Mouse (Mus musculus) heart, postnatal 36 days (tissue): ENCODE measurements at regions not wholly inside any gene's neighbourhood (a gene's known extent, or its start where the extent isn't known, plus 50 kb on each side); places are given as distances from the start of the nearest gene placed in this dataset.

Experiments
- DNase-seq, 2 experiments: peaks; one replicate each; pipeline ENCODE4 v3.0.0; 2021 to 2022
- intact Hi-C: fragments of 180-260 bp; cut with DNase I; formaldehyde crosslinking; loops from one replicate; pipeline ENCODE4 v1.15.1; 2025

DNA sequence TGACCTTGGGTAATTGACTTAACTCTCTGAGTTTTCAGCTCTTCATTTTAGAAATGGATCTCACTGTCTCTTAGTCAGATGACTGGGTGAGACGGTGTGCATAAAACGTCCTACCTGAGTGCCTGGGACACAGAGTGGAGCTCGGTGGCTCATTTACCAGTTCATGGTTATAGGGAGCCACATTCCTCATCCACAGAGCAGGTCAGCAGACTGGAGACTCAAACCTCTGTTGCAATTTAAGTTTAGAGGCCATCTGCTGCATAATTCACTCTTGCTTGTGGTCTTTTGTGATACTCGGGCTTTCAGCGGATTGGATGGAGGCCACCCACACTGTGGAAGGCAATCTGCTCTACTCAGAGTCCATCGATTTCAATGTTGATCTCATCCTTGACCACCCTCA, 343.8 kb upstream of the Kif2a start:
- DNase-seq, result no peak
- intact Hi-C loops, result no loop called here

DNA sequence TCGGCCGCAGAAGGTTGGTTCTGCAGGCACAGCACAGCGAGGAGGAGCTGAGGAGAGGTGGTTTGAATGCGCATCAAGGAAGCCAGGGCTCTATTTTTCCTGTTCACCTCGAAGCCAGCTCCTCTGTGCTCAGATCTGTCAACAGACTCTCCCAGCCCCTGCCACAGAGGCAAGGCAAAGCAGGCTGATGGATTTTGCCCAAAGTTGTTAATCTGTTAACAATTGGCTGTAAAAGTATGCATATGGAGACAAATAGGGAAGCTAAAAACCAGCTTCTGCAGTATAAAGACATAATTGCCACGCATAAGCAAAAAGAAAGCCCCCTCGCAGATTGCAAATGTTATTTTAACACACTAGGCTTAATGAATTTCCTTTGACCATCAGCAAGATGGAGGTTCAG, 343.3 kb upstream of the Kif2a start:
- no peak for DNase-seq
- intact Hi-C loops, result no loop called here

DNA sequence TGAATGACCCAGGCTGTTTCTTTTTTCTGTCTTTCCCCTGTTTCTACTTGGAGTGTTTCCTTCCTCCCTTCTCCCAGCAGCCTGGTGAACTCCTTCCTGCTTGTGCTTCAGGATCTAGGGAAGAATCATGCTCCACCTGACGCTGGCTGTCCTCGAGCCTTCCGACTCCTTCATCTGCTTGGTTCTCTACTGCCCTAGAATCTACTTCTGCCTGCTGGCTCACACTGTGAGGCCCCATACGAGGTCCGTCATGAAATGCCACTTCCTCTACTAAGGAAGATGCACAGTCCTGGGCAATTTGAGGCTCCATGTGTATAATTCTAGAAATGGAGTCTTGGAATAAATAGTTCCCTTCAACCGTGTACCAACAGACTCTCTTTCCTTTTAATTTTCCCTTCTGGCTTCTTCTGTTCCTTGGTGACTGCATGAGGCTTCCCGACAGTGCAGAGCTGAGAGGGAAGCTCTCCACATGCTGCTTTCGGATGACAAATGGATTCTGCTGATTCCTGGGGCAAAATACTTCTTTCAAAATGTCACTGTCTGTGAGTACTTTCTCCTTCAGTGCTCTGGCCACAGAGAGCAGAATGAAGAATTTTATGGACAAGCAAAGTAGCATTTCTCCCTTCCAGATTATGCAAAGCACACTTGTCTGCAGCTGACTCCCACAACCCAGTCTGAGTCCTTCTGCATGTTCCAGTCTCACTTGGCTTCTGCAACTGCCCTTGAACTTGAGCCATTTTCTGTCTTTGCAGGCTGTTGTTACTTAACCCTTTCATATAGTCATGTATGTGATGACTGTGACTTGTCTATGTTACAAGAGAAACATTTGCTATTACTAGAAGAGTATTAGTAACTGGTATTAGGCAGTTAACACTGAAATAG, 341.1 kb upstream of the Kif2a start:
- peak in 1 of 2 experiments; percentile 4 for DNase-seq
- intact Hi-C loops, result no loop called here

DNA sequence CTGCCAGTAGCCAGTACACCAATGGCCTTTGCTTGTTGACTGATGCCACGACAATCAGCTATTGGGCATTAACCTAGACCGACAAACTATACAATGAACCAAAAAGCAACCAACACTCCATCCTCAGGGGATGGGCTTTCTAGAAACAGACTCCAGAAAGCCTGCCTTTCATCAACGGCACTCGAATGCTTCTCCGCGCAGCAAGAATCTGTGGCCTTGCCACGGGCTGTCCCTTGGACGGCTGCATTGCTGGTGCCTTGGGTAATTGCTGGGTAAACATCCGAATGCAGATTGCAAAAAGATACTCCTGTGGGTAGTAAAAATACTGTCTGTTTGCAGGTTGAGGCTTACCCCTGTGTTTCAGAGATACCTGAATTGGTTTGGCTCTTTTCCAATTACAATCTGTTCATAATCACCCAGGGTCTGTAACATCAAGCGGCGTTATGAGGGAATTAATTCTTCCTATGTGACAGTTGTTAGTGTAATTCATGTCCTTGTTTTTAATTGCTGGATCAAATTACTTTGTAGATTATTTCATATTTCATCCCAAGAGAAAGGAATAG, 319.0 kb upstream of the Kif2a start:
- intact Hi-C loops, result no loop called here

DNA sequence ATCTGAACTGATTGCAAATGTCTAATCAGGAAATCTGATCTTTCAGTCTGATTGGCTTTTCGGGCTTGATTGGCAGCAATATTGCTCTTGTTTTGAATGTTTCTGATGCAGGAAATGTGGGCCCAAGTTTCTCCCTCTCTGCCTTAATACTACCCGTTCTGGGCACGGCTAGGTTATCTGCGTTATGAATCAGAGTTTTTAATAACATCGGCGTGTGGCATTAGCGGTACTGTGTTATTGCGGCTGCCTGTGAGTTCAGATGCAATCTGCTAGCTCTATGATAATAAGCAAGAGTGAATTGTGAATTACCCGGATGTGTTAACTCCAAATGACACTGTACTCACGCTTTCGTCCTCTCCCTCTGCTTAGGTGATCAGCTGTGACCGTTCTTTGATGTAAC, 316.2 kb upstream of the Kif2a start:
- intact Hi-C loops, result no loop called here
- DNase-seq, result no peak

More for the DNA sequence above, 319.0 kb upstream of the Kif2a start:
- DNase-seq, result no peak

DNA sequence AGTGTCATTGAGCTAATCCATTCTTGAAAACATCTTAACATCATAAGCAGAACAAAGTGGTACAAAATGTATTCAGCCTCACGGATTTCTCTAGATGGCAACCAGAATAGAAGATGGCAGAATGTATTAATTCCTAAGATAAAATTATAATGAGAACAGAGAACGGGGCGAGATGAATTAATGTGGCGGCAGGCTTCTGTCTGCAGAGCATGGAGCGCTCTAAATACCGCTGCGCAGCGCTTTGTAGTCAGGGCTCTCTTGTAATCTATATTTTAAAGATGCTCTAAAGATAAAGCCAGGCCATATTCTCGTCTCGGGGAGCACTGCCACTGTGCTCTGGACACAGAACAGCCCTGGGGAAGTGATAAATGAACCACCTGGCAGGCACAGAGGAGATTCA, 315.2 kb upstream of the Kif2a start:
- no peak for DNase-seq
- intact Hi-C loops, result no loop called here

DNA sequence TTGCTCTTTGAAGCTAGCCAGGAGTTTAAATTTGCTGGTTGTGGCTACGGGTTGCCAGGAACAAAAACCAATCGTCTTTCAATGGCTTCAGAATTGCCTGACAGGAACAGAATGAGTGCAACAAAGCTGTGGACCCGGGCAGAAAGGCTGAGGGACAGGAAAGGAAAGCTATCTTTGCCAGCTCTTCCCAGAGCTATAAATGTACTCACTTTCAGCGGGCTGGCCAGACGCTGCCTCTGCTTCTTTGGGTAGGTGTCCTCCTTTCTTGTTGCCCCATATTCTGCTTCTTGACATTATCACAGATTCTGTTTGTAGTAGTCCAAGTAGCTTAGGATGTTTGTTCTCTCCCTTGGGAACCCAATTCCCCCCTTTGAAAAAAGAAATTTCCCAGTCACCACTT, 307.4 kb upstream of the Kif2a start:
- DNase-seq, result no peak
- intact Hi-C loops, result loop anchor here (5.0 to 10.0 kb wide), 3 partner anchors 595 to 995 kb away; partner anchors contain the start of gene Smim15

DNA sequence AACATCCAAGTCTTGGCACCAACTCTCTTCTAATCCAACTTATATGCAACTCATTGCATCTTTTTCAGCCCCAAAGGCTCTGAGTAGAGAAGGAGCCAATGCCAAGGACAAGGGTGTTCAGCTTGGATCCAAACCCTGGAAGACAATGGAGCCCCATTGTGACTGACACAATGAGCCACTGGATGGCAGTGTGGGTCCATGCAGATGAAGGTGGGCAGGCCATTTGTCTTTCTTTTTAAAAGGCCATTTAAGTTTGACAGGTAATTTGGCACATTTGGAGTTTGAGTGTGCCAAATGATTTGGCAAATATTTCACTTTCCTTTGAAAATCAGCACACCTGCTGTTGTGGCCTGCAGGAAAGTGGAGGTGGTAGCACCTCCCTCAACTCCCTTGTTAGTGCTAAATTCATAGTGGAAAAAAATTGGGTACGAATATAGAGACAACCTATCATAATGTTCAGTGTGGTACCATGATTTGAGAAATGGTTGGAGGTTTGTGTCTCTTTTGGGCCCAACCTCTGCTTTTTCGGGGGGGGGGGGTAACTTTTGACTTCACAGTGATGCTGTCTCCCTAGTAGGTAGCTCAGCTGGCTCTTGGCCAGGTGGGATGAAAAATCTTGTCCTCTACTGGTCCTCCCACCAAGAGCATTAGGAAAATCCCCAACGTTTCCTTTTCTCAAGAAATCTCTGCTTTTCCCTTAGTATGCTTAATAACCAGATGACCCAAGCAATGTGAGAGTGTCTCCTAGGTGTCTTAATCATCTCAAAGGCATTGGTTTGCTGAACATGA, 304.0 kb upstream of the Kif2a start:
- intact Hi-C loops, result loop anchor here (1.0 to 10.0 kb wide), 4 partner anchors 599 to 999 kb away; partner anchors contain the start of gene Smim15
- peak; percentile 44 to 63 for DNase-seq

DNA sequence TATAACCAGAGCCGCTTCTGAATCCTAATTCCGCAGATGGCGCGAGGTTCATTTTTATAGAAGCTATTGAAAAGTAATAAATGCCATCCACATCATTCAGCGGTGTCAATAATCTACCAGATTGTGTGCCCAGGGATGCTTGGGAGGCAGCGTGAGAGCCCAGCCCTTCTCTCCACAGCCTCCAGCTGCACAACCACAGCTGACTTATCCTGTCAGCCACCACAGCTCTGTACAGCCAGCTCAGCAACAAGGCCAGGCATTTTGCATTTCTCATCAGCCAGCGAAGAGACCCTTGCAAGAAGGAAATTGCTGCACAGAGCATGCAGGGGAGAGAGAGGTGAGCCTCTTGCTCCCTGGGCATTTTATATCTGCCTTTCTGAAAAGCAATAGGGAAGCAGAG, 292.8 kb upstream of the Kif2a start:
- no peak for DNase-seq
- intact Hi-C loops, result no loop called here

DNA sequence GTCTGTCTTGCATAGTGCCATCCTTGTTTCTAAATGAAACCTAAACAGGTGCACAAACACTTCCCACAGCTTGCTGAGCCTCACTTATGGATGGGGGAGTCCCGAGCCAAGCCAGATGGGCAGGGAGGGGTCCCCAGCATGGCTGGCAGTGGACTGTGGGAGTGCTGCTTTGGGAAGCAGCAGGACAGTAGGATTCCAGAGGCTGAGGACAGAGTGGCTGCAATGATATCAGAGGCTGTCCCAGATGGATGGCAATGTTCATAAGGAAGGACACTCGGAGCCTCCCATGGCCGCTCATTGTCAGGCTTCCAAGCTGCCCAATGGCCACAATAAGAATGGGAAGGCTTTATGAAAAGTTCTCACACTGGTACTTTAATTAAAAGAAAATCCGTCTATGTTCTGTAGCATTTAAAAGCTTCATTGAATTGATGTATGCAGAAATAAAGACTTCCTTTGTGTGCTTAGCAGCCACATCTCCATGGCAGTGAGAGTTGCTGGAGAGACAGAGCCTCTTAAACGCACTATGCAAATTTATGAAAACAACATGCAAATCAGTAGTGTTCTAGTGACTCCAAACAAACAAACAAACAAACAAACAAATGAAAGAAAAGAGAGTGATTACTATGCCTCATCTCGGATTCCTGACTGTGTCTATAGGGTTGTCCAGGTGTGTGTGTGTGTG, 287.2 kb upstream of the Kif2a start:
- DNase-seq, result no peak
- intact Hi-C loops, result no loop called here

DNA sequence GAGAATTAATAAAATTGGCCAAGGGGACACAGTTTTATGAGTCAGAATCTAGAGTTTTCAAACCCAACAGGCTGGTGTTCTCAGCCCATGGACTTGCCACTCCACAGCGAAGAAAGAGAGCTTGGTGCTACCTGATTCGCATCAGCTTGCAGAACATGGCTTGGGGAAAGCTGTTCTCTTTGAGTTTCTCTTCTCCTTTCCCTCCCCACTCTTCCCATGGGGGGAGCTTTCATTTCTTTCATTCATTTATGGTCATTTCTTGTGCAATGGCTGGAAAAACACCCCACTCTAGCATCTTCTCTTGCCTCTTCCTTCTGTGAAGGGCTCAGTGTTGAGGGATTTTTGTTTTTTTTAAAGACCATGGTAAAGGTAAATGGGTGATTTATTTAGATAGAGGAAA, 286.5 kb upstream of the Kif2a start:
- DNase-seq, result no peak
- intact Hi-C loops, result no loop called here

DNA sequence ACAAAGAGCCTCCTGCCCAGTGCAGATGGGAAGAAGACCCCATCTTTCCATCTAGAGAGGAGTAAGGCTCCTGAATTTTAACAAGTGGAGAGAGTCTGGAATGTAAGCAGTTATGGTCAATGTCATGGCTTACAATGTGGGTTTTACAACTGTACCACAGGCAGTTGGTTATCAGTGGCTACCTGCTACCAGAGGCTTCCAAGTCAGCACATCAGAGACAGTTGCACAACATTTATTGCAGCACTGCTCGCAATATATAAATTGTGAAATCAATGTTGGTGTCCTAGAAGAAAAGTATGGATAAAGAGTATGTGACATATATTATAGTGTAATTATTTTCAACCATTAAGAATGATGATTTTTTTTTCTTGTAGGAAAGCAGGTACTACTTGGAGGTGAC, 285.0 kb upstream of the Kif2a start:
- intact Hi-C loops, result no loop called here

DNA sequence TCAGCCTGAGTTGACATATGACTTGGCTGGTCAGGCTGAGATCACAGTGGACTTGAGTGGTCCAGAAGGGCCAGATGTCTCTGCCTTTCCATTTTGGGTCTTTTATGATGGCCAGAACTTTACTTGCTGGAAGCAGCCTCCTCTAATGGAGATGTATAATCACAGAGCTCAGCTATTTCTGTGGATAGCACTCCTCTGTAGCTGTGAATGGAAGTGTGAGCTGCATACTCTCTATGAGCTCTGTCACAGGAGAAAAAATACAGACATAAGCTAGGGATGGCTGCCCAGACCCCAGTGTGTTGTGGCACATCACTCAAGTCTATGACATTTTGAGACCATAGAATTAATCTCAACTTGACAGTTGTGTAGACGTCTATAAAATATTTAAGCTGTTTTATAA, 284.3 kb upstream of the Kif2a start:
- intact Hi-C loops, result no loop called here

More for the DNA sequence above, 285.0 kb upstream of the Kif2a start:
- DNase-seq, result no peak

DNA sequence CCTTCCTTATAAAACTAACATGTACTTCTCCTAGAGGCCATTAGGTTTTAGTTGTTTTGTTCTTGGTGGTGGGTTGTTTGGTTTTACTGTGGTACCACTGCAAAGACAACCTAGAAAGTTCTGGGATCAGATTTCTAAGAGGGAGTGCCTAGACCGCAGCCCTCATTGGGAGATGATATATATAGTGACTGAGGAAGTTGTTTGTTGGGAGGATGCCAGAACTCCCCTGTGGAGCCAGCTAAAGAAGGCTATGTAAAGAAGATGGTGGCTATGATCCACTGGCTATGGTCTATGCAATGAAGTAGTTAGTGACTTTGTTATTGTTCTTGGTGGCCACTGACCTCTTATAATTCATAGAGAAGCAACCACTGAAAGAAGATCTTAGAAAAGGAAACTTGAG, 283.8 kb upstream of the Kif2a start:
- no peak for DNase-seq
- intact Hi-C loops, result no loop called here

More for the DNA sequence above, 284.3 kb upstream of the Kif2a start:
- no peak for DNase-seq

DNA sequence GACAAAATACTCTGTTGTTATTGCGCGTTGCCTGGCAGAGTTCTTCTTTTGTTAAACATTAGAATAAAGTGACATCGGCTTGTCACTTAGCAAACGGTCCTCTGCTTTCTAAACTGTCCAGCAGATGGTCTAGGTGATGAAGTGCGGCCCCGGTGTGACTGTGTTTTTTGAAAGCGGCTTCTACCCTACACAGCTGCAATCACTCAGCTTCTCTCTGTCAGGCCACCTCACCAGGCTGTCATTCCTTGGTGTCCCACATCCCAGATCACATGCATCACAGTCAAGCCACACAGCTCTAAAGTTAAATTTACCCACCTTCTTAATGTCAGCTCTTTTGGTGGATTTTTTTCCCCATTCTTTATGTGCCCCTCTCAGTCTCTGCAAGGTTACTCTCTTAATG, 282.0 kb upstream of the Kif2a start:
- intact Hi-C loops, result no loop called here

DNA sequence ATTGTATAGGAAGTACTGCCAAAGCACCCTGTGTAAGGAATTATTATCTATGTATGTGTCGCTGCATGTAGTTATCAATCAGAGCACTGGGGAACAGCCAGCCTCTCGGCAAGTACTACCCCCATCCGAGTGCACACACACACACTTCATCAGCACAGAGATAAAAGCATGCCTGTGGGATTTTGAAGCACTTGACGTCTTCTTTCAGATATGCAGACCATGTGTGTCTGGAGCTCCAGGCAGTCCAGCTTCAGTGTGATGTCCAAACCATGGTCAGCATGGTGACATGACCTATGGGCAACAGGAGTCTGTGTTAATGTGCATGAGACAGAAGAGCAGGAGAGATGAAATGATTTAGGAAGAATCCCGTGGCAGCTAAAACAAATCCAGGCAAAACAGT, 281.4 kb upstream of the Kif2a start:
- DNase-seq, result no peak
- intact Hi-C loops, result no loop called here

More for the DNA sequence above, 282.0 kb upstream of the Kif2a start:
- DNase-seq, result no peak

DNA sequence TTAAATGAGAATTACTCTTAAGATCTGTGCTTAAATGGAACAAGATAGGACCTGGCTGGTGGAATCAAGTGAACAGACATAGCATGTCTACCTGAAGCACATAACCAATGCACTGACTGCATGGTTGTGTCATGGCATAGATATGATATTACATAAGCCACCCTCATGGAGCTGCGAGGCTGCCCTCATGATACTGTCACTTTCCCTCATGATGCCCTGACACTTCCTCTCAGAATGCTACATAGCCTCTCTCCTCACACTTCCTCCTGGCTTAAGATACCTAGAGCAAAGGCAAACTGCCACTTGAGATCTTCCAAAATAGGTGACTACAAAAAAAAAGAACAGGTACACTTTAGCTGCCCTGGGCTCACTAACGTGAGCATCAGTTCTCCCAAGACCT, 278.9 kb upstream of the Kif2a start:
- no peak for DNase-seq

DNA sequence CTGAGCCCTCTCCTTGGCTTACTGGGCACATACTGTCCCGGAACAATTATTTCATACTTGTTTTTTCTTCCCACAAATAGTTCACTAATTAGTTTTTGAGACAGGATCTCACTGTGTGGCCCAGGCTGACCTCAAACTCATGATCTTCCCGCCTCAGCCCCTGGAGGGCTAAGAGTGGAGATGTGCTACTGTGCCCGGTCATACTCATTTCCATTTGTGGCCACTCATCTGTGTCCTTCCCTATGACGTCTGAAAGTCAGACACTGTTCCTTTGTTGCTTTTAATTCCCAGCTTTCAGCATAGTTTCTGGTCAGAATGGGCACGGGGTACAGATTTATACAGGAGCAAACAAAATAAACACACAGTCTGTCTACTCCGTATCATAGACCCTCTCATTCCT, 242.7 kb upstream of the Kif2a start:
- intact Hi-C loops, result no loop called here

More for the DNA sequence above, 278.9 kb upstream of the Kif2a start:
- intact Hi-C loops, result no loop called here

DNA sequence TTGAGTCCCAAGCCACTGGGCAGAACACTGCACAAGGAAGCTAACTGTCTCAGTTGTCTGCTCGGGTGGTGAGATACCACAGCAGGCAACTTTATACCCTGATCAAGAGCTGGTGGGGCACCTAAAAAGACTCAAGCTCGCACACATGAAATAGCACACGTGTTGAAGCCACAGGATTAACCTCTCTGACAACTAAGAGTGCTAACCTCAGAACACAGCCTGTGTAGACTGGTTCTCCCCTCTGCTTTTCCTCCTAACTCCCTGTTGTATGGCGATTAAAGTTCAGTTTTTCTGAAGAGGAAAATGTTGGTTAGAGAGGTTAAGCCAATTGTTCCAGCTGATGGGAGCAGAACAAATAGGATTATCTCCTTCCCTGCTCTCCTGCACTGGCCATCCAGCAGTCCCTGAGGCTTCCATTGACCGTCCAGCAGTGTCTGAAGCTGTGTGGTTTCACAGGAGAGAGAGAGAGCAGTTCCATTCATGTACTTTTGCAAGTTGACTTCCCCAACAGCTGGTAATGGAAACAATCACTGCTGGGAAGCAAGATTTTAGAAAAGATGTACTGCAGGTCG, 239.6 kb upstream of the Kif2a start:
- DNase-seq, result no peak
- intact Hi-C loops, result no loop called here

More for the DNA sequence above, 242.7 kb upstream of the Kif2a start:
- no peak for DNase-seq

DNA sequence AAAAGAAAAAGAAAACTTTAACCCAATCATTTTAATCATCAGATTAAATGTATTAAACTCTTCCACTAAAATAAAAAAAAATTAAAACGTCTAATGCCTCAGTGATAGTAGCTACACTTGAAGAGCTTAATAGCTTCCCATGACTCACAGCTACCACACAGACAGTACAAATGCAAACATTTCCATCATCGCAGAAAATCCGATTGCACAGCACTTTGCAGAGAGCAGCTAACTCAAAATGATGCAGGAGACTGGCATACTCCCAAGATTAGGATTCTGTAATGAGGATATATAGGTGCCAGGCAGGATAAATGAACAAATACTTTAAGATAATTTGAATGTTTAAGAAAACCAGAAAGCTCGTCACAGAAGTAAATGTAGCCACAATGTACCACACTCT, 238.3 kb upstream of the Kif2a start:
- intact Hi-C loops, result no loop called here

More for the DNA sequence above, 238.3 kb upstream of the Kif2a start:
- DNase-seq, result no peak
